Mouse (Mus musculus): ENCODE results near the gene Cdh6. TPM values are rescaled to one million over a fixed set of nuclear protein-coding genes. Genes with fewer than 3 reads are reported as not detected.
A peak's percentile ranks its signal among the peaks of the same experiment; 100 is the strongest.

The Cdh6 gene
- total and polyA plus RNA-seq, 2 experiments = 0.01 to 0.09 TPM

DNA sequence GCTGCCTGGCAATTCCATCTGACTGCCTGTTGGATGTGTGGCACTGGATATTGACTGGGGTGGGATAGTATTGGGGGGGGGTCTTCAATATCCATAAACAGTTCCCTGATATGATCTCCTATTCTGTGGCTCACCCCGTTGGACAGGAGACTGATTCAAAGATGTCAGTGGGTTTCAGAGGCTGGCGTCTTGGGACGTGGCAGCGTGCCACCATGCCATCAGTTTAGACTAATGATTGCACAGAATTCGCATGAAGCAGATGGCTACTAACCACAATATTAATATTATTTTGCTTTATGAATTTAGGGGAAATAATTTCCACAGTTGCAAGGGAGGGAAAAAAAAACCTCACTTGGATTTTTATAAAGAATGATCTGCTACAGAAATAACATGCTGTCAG lies 10.2 kb upstream of the Cdh6 start:
- H3K79me2 ChIP-seq (ENCODE audit: control insufficient read depth, insufficient read depth, low read length) = no peaks in the 10 kb centered on the region
- no peak overlapping the region for H3K27ac ChIP-seq (replicated peaks; ENCODE audit: insufficient read depth, low read depth, low read length)
- no peak for DNase-seq (ENCODE audit: extremely low read depth, low read depth, low spot score)
- H3K27me3 ChIP-seq (ENCODE audit: control insufficient read depth, insufficient read depth, low read length) = no peaks in the 10 kb centered on the region
- no peaks in the 10 kb centered on the region for H3K36me3 ChIP-seq (ENCODE audit: control insufficient read depth, insufficient read depth, low read length)
- TF ChIP-seq CTCF (IDR thresholded peaks at IDR 0.05; ENCODE audit: low read depth, low read length) (no peak), POLR2A (IDR thresholded peaks at IDR 0.05; ENCODE audit: extremely low read depth, insufficient read depth, low read length) (no peak)
- 84% methylated on average over 5 of the region's 5 CpGs for WGBS
- H3K4me3 ChIP-seq (ENCODE audit: insufficient read depth, low read depth, low read length) = no peak overlapping the region
- H3K9ac ChIP-seq (ENCODE audit: low read depth, low read length) = no peak overlapping the region
- no peaks in the 10 kb centered on the region for H3K4me1 ChIP-seq (ENCODE audit: control insufficient read depth, insufficient read depth, low read length)

DNA sequence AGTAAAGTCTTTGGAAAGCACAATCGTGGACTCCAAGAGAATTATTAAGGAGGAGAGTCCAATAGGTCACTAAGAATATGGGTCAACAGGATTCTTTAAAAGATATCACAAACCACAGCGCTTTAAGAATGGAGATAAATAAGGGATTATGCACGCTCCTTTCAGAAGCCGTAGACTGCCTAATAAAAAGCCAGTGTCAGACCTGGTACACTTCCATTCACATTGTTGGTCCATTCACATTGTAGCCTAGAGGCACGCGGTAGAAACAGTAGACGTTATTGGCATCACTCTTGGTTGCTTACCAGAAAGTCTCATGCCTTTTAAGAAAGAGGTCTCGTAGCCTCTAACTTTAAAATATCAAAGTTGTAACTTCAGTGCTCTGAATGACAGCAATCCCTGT lies 8.0 kb upstream of the Cdh6 start:
- no peak for TF ChIP-seq CTCF (IDR thresholded peaks at IDR 0.05; ENCODE audit: low read depth, low read length)
- no peak for TF ChIP-seq POLR2A (IDR thresholded peaks at IDR 0.05; ENCODE audit: extremely low read depth, insufficient read depth, low read length)
- Histone ChIP-seq H3K27me3 (ENCODE audit: control insufficient read depth, insufficient read depth, low read length) (no peaks in the 10 kb centered on the region), H3K79me2 (ENCODE audit: control insufficient read depth, insufficient read depth, low read length) (no peaks in the 10 kb centered on the region), H3K27ac (replicated peaks; ENCODE audit: insufficient read depth, low read depth, low read length) (no peak overlapping the region), H3K9ac (ENCODE audit: low read depth, low read length) (no peak overlapping the region), H3K36me3 (ENCODE audit: control insufficient read depth, insufficient read depth, low read length) (no peaks in the 10 kb centered on the region), H3K4me1 (ENCODE audit: control insufficient read depth, insufficient read depth, low read length) (no peaks in the 10 kb centered on the region), H3K4me3 (ENCODE audit: insufficient read depth, low read depth, low read length) (no peak overlapping the region)
- DNase-seq (ENCODE audit: extremely low read depth, low read depth, low spot score) = no peak
- 82% methylated on average over 8 of the region's 8 CpGs for WGBS

DNA sequence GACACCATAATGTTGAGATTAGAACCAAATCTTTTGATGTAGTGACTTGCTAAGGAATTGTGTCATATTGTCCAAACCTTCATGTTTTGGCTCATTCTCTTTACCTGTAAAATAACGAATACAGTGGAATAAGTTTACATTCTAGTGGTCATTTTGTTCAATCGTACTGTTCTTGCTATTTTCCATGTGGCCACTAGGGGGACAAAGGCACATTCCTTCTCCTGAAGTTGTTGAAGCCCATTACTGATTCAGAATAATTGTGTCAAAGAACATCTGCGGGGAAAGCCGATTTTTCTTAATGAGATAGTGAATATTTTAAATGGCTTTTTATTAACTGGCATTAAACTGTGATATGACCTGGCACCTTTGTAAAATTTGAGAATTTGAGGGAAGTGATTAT lies 7.5 kb upstream of the Cdh6 start:
- Histone ChIP-seq H3K27me3 (ENCODE audit: control insufficient read depth, insufficient read depth, low read length) (0 out of 2 replicates have a peak, but pooled peaks cover under 1% of the 10 kb centered on the region), H3K4me3 (ENCODE audit: insufficient read depth, low read depth, low read length) (no peak overlapping the region), H3K79me2 (ENCODE audit: control insufficient read depth, insufficient read depth, low read length) (no peaks in the 10 kb centered on the region), H3K4me1 (ENCODE audit: control insufficient read depth, insufficient read depth, low read length) (no peaks in the 10 kb centered on the region), H3K27ac (replicated peaks; ENCODE audit: insufficient read depth, low read depth, low read length) (no peak overlapping the region), H3K36me3 (ENCODE audit: control insufficient read depth, insufficient read depth, low read length) (no peaks in the 10 kb centered on the region), H3K9ac (ENCODE audit: low read depth, low read length) (no peak overlapping the region)
- peak; percentile 15 for DNase-seq (ENCODE audit: extremely low read depth, low read depth, low spot score)
- TF ChIP-seq CTCF (IDR thresholded peaks at IDR 0.05; ENCODE audit: low read depth, low read length) (peak; percentile 55), POLR2A (IDR thresholded peaks at IDR 0.05; ENCODE audit: extremely low read depth, insufficient read depth, low read length) (no peak)
- 27% methylated on average over 4 of the region's 4 CpGs for WGBS

DNA sequence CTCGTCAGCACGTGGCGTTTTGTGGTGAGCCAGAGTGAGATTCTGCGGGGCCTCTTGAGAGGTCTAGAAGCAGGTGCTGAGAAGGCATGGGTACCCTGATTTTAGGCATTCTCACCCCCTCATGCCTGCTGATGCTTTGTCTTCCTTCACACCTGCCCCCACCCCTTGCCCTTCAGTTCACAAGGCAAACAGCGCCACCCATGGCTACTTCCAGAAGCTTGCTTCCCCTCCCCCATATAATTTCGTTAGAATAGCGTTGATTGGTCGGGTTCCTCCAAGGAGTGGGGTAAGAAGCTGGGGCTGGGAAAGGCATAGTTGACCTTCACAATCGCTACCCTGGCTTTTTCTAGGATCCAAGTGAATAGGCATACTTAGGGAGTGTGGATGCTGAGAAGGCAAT lies 2.5 kb upstream of the Cdh6 start:
- no peak for DNase-seq (ENCODE audit: extremely low read depth, low read depth, low spot score)
- Histone ChIP-seq H3K4me3 (ENCODE audit: insufficient read depth, low read depth, low read length) (no peak overlapping the region), H3K9ac (ENCODE audit: low read depth, low read length) (no peak overlapping the region), H3K4me1 (ENCODE audit: control insufficient read depth, insufficient read depth, low read length) (peaks cover 5% of the 10 kb centered on the region), H3K36me3 (ENCODE audit: control insufficient read depth, insufficient read depth, low read length) (no peaks in the 10 kb centered on the region), H3K27me3 (ENCODE audit: control insufficient read depth, insufficient read depth, low read length) (peaks cover 12% of the 10 kb centered on the region), H3K27ac (replicated peaks; ENCODE audit: insufficient read depth, low read depth, low read length) (no peak overlapping the region), H3K79me2 (ENCODE audit: control insufficient read depth, insufficient read depth, low read length) (no peaks in the 10 kb centered on the region)
- TF ChIP-seq CTCF (IDR thresholded peaks at IDR 0.05; ENCODE audit: low read depth, low read length) = no peak
- TF ChIP-seq POLR2A (IDR thresholded peaks at IDR 0.05; ENCODE audit: extremely low read depth, insufficient read depth, low read length) = no peak
- 19% methylated on average over 9 of the region's 9 CpGs for WGBS

DNA sequence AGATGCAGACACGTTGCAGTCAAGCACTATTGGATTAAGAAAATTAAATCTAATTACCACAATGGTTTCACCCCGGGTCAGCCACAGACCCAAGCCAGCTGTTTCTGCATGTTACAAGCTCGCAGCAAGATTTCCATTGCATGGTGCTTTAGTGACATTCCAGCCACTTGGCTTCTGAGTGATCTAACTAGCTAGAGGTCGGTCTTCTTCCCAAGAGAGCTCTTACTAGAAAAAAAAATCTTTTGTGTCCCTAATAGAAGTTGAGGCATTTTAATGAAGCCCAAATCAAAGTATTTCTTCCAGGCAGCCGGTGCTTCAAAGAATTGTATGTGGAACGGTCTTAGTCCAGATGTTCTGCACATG lies 1.1 kb upstream of the Cdh6 start:
- no peak overlapping the region for H3K9ac ChIP-seq (ENCODE audit: low read depth, low read length)
- no peak overlapping the region for H3K4me3 ChIP-seq (ENCODE audit: insufficient read depth, low read depth, low read length)
- peaks cover 12% of the 10 kb centered on the region for H3K27me3 ChIP-seq (ENCODE audit: control insufficient read depth, insufficient read depth, low read length)
- DNase-seq (ENCODE audit: extremely low read depth, low read depth, low spot score) = no peak
- no peaks in the 10 kb centered on the region for H3K79me2 ChIP-seq (ENCODE audit: control insufficient read depth, insufficient read depth, low read length)
- no peaks in the 10 kb centered on the region for H3K36me3 ChIP-seq (ENCODE audit: control insufficient read depth, insufficient read depth, low read length)
- TF ChIP-seq CTCF (IDR thresholded peaks at IDR 0.05; ENCODE audit: low read depth, low read length) (no peak), POLR2A (IDR thresholded peaks at IDR 0.05; ENCODE audit: extremely low read depth, insufficient read depth, low read length) (no peak)
- H3K4me1 ChIP-seq (ENCODE audit: control insufficient read depth, insufficient read depth, low read length) = peaks cover 5% of the 10 kb centered on the region
- WGBS = 24% methylated on average over 6 of the region's 6 CpGs
- H3K27ac ChIP-seq (replicated peaks; ENCODE audit: insufficient read depth, low read depth, low read length) = no peak overlapping the region

DNA sequence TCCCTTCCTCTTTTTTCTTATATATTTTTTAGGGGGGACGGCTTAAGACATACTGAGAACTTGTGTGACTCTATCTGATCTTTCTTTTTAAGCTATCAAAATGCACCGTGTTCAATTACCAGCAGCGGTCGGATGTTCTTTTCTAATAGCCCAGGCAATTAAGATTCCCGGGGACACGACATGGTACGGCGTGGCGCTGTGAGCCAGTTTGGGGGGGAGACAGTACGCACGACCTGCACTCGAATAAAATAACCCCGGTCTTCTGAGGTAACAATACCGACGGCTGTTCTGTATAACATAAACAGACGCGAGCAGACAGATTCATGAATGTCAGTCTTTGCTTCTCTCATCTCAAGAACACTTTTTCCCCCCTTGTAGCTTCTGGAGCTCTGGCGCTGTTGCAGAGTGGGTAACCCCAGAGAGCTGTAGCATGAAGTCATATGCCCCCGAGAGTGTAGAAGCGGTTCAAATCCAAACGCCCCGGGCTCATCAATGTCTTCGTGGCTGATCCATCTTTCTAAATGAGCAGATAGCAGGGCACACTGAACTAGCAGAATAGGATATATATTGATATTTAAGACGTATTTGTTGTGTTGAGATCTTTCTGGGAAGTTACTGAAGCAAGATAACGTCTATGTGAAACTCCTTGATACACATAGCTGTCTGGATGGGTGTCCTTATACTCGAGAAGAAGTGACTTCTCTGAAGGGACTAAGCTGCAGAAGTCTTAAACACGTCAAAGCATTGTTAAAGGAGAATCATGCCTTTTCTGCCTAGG lies 554 bp upstream of the Cdh6 start:
- 2% methylated on average over 27 of the region's 27 CpGs for WGBS
- TF ChIP-seq CTCF (IDR thresholded peaks at IDR 0.05; ENCODE audit: low read depth, low read length) (no peak), POLR2A (IDR thresholded peaks at IDR 0.05; ENCODE audit: extremely low read depth, insufficient read depth, low read length) (no peak)
- no peak overlapping the region for H3K4me3 ChIP-seq (ENCODE audit: insufficient read depth, low read depth, low read length)
- no peak overlapping the region for H3K9ac ChIP-seq (ENCODE audit: low read depth, low read length)
- H3K36me3 ChIP-seq (ENCODE audit: control insufficient read depth, insufficient read depth, low read length) = no peaks in the 10 kb centered on the region
- no peaks in the 10 kb centered on the region for H3K79me2 ChIP-seq (ENCODE audit: control insufficient read depth, insufficient read depth, low read length)
- DNase-seq (ENCODE audit: extremely low read depth, low read depth, low spot score) = no peak
- no peak overlapping the region for H3K27ac ChIP-seq (replicated peaks; ENCODE audit: insufficient read depth, low read depth, low read length)
- H3K27me3 ChIP-seq (ENCODE audit: control insufficient read depth, insufficient read depth, low read length) = peaks cover 12% of the 10 kb centered on the region
- H3K4me1 ChIP-seq (ENCODE audit: control insufficient read depth, insufficient read depth, low read length) = peaks cover 5% of the 10 kb centered on the region

All from liver, adult 2 months (tissue).